Mouse (Mus musculus) spleen, postnatal 0 days (tissue): ENCODE data around the gene Creld1. TPM values are rescaled to one million over a fixed set of nuclear protein-coding genes. Genes with fewer than 3 reads are reported as not detected.

ENCODE experiments used
- polyA plus RNA-seq: library from polyadenylated mRNA; unstranded; fragments of >200 nt; fragmentation: Nextera tagmentation; extraction: Ambion mirVana; gene quantifications from 2 replicates; pipeline ENCODE4 v1.2.1, GENCODE M21; 2015

Gene Creld1
- polyA plus RNA-seq, result 4.4 and 7.4 TPM in 2 replicates

DNA sequence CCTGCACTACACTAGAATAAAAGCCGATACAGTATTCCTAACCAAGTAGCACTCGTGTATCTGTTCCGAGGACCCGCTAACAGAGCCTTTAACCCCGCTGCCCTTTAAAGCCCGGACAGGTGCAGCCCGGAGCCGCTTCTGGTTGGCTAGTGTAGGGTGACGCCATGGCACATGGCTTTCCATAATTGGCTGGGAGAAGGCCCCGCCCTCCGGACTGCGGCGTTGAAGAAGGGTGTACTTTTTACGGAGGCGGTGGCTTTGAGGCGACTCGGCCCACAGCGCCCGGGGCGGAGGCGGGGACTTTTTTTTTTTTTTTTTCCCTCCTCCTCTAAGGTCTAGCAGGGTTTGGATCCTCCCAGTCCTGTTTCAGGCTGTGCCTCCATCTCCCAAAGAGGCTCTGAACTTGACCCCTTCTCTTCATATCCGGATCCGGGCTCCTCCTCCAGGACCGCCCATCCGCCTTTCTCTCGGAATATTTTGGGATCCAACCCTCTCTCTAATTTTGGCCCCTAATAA lies at the start of gene Creld1:
Gene Creld1, plus strand, starts transcription at position 198 of the 516 bp plus-strand sequence.

DNA sequence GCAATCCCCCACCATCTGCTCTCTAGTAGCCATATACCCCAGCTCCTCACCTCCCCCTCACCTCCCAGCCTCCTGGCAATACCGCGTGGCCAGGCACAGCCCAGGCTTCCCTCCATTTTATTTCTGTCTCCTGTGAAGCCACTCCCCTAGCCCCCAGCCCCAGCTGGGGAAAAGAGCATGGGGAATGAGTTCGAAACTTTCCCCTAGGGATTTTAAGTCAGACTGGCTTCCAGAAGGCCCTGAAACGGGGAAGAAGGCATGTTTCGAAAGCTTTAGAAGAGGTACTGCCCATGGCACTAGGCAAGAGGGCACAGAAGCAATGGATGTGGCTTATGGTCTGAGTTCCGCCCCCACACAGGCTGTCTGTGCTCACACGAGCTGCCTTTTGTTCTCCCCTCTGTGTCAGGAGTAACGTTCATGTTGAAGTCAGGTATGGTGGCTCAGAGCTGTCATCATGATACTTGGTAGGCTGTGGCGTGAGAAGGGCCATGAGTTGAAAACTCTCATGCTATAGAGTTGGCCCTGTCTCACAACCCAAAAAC lies 47.4 kb upstream of the Creld1 start, which contains the start of gene Cidec:
Gene Cidec, minus strand, starts transcription at position 97 of the 542 bp plus-strand sequence.

GRCm38 (mm10) chr6:113442442-113443090 lies 40.5 kb upstream of the Creld1 start, which contains the start of gene Jagn1:
TSS of gene Jagn1 (plus strand) at chr6:113442569.

DNA sequence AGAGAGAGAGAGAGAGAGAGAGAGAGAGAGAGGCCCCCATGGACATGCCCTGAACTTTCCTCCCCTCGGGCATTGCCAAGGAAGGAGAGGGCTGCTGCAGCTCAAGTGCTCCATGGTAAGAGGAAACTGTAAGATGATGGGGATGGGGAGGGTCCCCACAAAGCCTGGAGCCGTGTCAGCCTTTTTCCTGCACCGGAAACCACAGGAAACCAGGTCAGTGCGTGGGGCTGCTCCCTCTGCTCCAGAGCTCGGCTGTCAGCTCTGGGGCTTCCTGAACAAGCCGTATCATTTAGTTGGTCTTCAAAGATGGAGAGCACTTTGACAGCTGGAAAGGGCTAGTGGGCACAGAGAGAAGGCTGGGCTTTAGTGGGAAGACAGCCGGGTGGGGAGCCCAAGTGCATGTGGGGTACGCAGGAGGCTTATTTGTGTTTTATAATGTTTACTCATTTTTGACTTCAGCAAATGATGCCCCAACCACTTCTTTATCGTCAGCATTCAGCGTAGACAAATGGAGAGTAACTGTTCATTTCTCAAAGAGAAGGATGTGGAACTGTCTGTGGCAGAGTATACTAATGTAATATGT lies 25.1 kb upstream of the Creld1 start, which contains the start of gene Il17re:
Gene Il17re, plus strand, starts transcription at position 533 of the 583 bp plus-strand sequence.

DNA sequence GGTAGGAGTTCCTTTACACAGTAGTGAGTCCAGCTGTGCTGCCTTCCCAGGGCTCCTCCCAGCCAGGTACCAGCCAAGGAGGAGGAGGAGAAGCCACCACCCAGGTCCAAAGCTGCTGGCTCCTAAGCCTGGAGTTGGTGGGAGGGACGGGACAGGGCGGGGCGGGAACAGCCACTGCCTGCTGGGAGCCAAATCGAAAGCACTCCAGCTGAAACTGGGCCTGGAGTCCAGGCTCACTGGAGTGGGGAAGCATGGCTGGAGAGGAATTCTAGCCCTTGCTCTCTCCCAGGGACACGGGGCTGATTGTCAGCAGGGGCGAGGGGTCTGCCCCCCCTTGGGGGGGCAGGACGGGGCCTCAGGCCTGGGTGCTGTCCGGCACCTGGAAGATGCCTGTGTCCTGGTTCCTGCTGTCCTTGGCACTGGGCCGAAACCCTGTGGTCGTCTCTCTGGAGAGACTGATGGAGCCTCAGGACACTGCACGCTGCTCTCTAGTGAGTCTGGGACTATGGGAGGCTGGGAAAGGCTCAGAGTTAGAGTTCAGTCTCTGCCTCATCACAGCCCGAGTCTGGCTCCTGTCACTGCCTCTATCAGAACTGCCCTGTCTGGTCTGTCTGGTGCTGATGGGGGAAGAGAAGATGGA lies 11.7 kb upstream of the Creld1 start, which contains the start of gene Il17rc:
Gene Il17rc, plus strand, starts transcription at position 131 of the 640 bp plus-strand sequence.

GRCm38 (mm10) chr6:113501388-113502084 lies 18.4 kb downstream of the Creld1 start, which contains the start of gene Prrt3:
TSS of gene Prrt3 (minus strand) at chr6:113501931.

DNA sequence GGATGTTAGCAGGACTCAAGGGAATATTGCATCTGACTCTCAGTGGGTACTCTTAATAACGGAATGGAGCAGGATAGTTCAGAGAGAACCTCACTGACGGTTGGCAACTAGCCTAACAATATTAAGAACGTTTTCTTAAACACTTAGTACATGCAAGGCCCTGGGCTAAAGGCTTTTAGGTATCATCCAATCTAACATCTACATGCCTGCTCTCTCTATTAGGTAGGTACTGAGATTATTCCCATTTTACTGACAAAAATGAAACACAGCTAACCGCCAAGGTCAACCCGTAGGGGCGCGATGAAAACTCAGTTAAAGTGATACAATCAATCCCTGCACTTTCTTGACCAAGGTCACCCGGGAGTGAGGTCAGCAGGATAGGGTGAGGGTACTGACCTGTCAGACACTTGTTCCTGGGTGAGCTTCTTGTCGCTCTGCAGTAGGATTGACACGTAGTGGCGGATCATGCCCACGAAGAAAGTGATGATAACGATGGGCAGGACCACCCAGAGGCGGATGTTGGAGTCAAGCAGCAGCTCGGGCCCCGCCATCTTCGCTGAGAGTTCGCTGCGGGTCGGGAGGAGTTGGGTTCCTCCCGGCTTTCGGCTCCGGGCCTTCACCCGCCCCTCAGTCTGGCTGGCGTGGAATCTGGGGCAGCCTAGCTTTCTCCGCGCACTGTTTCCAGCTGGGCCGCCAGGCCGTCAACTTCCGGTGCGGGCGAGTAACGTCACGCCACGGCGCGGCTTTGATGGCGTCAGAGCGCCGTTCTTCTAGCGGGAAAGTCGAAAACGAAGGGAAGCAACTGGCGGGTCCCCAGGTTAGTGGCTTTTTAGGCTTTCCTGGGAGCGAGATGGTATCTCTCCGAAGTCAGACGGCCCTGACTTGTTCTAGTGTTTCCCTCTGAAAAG lies 48.1 kb downstream of the Creld1 start, which contains the start of the genes Emc3 and Fancd2:
Gene Emc3, minus strand, starts transcription at position 721 of the 908 bp plus-strand sequence.
Gene Fancd2, plus strand, starts transcription at position 751 of the 908 bp plus-strand sequence.

Other genes starting within 250 kb of the Creld1 start
- 15.5 and 19.6 TPM in 2 replicates for gene Mtmr14, start 245.5 kb upstream of the Creld1 start, polyA plus RNA-seq
- 0.06 TPM in 1 of 2 replicates, not detected in the other for gene Cpne9, start 201.0 kb upstream of the Creld1 start, polyA plus RNA-seq
- gene Brpf1, start 176.2 kb upstream of the Creld1 start, polyA plus RNA-seq, result 9.4 and 10.9 TPM in 2 replicates
- 8.0 and 9.3 TPM in 2 replicates for gene Ogg1, start 156.3 kb upstream of the Creld1 start, polyA plus RNA-seq
- 32.5 and 44.0 TPM in 2 replicates for gene Camk1, start 139.3 kb upstream of the Creld1 start, polyA plus RNA-seq
- 22.3 and 24.9 TPM in 2 replicates for gene Tada3, start 105.4 kb upstream of the Creld1 start, polyA plus RNA-seq
- gene Arpc4, start 105.2 kb upstream of the Creld1 start, polyA plus RNA-seq, result 304 and 358 TPM in 2 replicates
- gene Ttll3, start 94.0 kb upstream of the Creld1 start, polyA plus RNA-seq, result 2.3 and 3.7 TPM in 2 replicates
- 11.3 and 11.5 TPM in 2 replicates for gene Rpusd3, start 64.0 kb upstream of the Creld1 start, polyA plus RNA-seq
- not detected in 2 replicates for gene Cidec, start 47.5 kb upstream of the Creld1 start, polyA plus RNA-seq
- gene Jagn1, start 40.7 kb upstream of the Creld1 start, polyA plus RNA-seq, result 38.3 and 39.6 TPM in 2 replicates
- 1.2 and 1.5 TPM in 2 replicates for gene Il17re, start 24.8 kb upstream of the Creld1 start, polyA plus RNA-seq
- 4.9 and 6.2 TPM in 2 replicates for gene Il17rc, start 11.9 kb upstream of the Creld1 start, polyA plus RNA-seq
- gene Prrt3, start 18.6 kb downstream of the Creld1 start, polyA plus RNA-seq, result 0.05 and 0.11 TPM in 2 replicates
- 53.2 and 56.0 TPM in 2 replicates for gene Emc3, start 48.4 kb downstream of the Creld1 start, polyA plus RNA-seq
- gene Fancd2, start 48.4 kb downstream of the Creld1 start, polyA plus RNA-seq, result 11.9 and 15.6 TPM in 2 replicates
- 0.37 TPM in 1 of 2 replicates, not detected in the other for gene Fancd2os, start 117.4 kb downstream of the Creld1 start, polyA plus RNA-seq
- gene Brk1, start 121.5 kb downstream of the Creld1 start, polyA plus RNA-seq, result 138 and 155 TPM in 2 replicates
- 16.0 and 19.0 TPM in 2 replicates for gene Vhl, start 140.7 kb downstream of the Creld1 start, polyA plus RNA-seq
- gene Irak2, start 155.2 kb downstream of the Creld1 start, polyA plus RNA-seq, result 6.9 and 9.2 TPM in 2 replicates
- gene Tatdn2, start 213.8 kb downstream of the Creld1 start, polyA plus RNA-seq, result 0.74 and 1.2 TPM in 2 replicates
- gene Ghrl, start 236.6 kb downstream of the Creld1 start, polyA plus RNA-seq, result 0.89 and 1.2 TPM in 2 replicates